Mouse (Mus musculus) olfactory bulb, adult 2 months (tissue): Measurements from ENCODE around the gene Col1a1.

Experiments
- CTCF ChIP-seq: fragments of 200-500 bp; IDR thresholded peaks from 2 replicates; pipeline ENCODE4 v1.5.1; 2012; ENCODE audit warnings: low read depth, mild to moderate bottlenecking, low read length, moderate library complexity; ENCODE audit not compliant: insufficient read depth
- POLR2A ChIP-seq: fragments of 200-500 bp; IDR thresholded peaks from 2 replicates; pipeline ENCODE4 v1.6.1; 2012; ENCODE audit warnings: mild to moderate bottlenecking, low read depth, low read length, moderate library complexity; ENCODE audit not compliant: insufficient read depth

DNA sequence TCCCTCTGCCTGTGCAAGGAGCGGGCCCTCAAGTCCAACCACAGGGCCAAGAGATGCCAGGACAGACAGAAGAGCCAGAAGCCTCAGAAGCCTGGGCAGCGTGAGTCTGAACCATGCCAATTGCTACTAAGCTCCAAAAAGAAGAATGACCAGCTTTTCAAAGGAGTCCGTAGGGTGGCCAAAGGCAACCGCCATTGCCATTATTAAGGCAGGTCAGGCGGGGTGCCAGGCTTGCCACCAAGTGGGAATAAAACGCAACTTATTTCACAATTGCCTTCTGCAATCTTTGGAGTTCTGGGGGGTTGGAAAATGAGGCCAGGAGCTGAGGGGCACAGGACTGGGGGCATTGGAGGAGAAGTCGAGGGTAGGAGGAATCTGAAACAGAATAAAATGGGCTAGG is 32.2 kb downstream of the Col1a1 start:
- TF ChIP-seq CTCF (no peak), POLR2A (no peak)
